Mouse (Mus musculus): ENCODE measurements around the gene Marc1.

DNA sequence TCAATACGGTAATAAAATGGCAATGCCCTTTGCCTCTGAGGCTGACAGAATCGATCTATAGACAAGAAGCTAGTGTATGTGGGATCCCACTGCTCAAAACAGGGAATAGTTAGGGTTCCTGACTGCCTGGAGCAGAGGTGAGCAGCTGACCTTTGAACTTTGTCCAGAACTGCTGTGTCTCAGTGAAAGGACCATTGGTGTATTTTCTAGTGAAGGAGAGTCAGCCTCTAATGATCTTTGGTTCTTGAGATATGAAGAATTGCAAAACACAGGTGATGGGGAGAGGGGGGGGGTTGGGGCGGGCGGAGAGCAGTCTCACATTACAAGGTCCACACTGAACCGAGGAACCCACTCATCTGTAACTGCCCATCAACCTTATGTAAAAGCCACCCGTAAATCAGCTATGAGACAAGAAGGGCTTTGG, 1.5 kb downstream of the Marc1 start:
- TF ChIP-seq CTCF (IDR thresholded peaks at IDR 0.05; ENCODE audit: low read depth) (no peak), EP300 (optimal IDR thresholded peaks at IDR 0.05) (no peak)

Data from stomach, postnatal 0 days (tissue).